Mouse (Mus musculus) kidney, embryonic 16.5 days (tissue): Measurements from ENCODE around the gene Arid1b. TPM values are rescaled to one million over a fixed set of nuclear protein-coding genes. Genes with fewer than 3 reads are reported as not detected.
A peak's percentile ranks its signal among the peaks of the same experiment; 100 is the strongest.

Source experiments
- ATAC-seq: fragments of 200-750 bp; cut with Nextera tagmentation; 2 replicates; pipeline ENCODE4 v1.8.0; 2017; ENCODE audit warnings: moderate TSS enrichment; ENCODE audit not compliant: low FRiP score, low TSS enrichment
- H3K27ac ChIP-seq: fragments of 300-500 bp; sonication (generic); 2 replicates; pipeline ENCODE4 v1.5.1; 2014; ENCODE audit warnings: low read length
- H3K27me3 ChIP-seq: fragments of 300-500 bp; sonication (generic); 2 replicates; pipeline ENCODE4 v1.6.1; 2014; ENCODE audit warnings: low read length, control low read depth, mixed read lengths; ENCODE audit not compliant: insufficient read depth
- H3K36me3 ChIP-seq: fragments of 300-500 bp; sonication (generic); 2 replicates; pipeline ENCODE4 v1.6.1; 2014; ENCODE audit warnings: low read length, control low read depth, mixed read lengths; ENCODE audit not compliant: insufficient read depth
- H3K4me1 ChIP-seq: fragments of 300-500 bp; sonication (generic); 2 replicates; pipeline ENCODE4 v1.6.1; 2014; ENCODE audit warnings: low read length, control low read depth, mixed read lengths; ENCODE audit not compliant: insufficient read depth
- H3K4me2 ChIP-seq: fragments of 300-500 bp; sonication (generic); replicated peaks from 2 replicates; pipeline ENCODE4 v1.6.1; 2014; ENCODE audit warnings: low read depth, low read length
- H3K4me3 ChIP-seq: fragments of 300-500 bp; sonication (generic); 2 replicates; pipeline ENCODE4 v1.5.1; 2014; ENCODE audit warnings: mild to moderate bottlenecking, low read length
- H3K9ac ChIP-seq: fragments of 300-500 bp; sonication (generic); replicated peaks from 2 replicates; pipeline ENCODE4 v1.6.1; 2014; ENCODE audit warnings: low read length
- H3K9me3 ChIP-seq: fragments of 300-500 bp; sonication (generic); 2 replicates; pipeline ENCODE4 v1.6.1; 2016; ENCODE audit warnings: low read length, control low read depth
- WGBS: fragments of 180-500 bp; shearing (Covaris S2); extraction: QIAGEN DNeasy Blood & Tissue Kit; methylation state at CpG from one replicate; pipeline ENCODE4 v1.1.7; 2014; 5-methylcytosine and 5-hydroxymethylcytosine counted together
- polyA plus RNA-seq: library from polyadenylated mRNA; unstranded; fragments of >200 nt; fragmentation: Nextera tagmentation; extraction: Ambion mirVana; gene quantifications from 2 replicates; pipeline ENCODE4 v1.2.1, GENCODE M21; 2015

Gene Arid1b
- polyA plus RNA-seq, 1 experiment from 2014 or later: 10.9 TPM

DNA sequence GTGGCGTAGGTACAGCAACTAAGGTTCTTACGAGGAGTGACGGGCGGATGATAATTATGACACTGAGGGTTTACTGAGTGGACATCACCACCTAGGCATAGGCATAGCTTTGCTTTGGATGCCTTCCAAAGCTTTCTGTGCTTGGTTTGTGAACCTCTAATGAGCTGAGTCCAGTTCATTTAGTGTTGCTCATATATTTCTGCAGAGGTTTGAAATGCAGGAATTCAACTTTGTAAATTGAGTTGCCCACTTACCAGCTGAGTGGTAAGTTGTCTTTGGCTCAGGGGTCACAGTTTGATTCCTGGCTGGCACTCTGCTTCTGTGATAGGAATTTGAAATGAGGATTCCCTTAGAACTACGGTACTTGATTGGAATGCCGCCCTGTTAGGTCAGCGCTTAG, 49.7 kb downstream of the Arid1b start:
- Histone ChIP-seq H3K36me3 (0 out of 2 replicates have a peak, but pooled peaks cover 2% of the 10 kb centered on the region), H3K9ac (no peak overlapping the region), H3K4me1 (peaks cover 30% of the 10 kb centered on the region), H3K4me3 (no peak overlapping the region), H3K27me3 (no peaks in the 10 kb centered on the region), H3K27ac (no peak overlapping the region; the same call in 1 of the 2 replicates), H3K9me3 (no peaks in the 10 kb centered on the region), H3K4me2 (no peak overlapping the region)
- no peak for ATAC-seq
- 78% methylated on average over 7 of the region's 7 CpGs for WGBS

GRCm38 (mm10) chr17:5045613-5046012, 51.5 kb downstream of the Arid1b start:
- Histone ChIP-seq H3K27me3 (no peaks in the 10 kb centered on the region), H3K36me3 (0 out of 2 replicates have a peak, but pooled peaks cover 2% of the 10 kb centered on the region), H3K27ac (no peak overlapping the region), H3K4me2 (no peak overlapping the region), H3K9ac (no peak overlapping the region), H3K4me3 (no peak overlapping the region), H3K4me1 (peaks cover 37% of the 10 kb centered on the region), H3K9me3 (no peaks in the 10 kb centered on the region)
- no peak for ATAC-seq
- 92% methylated on average over 5 of the region's 5 CpGs for WGBS

DNA sequence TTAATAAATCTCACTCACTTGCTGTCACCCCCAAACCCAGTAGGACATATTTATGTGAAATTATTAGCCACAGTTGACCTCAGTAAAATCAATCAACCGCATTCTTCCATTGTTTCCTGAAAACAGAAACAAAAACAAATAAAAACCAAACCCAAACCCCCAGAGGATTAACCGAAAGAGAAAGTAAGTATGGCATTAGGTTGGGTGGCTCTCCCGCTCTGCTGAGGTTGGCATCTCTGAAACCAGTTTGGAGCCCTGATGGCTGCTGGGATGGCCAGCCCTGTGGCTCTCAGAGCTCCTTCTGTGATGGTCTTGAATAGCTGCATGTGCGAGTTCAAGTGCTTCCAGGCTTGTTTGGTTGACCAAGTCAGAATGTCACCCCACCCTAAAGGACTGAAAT, 53.2 kb downstream of the Arid1b start:
- 66% methylated on average over 4 of the region's 4 CpGs for WGBS
- H3K9me3 ChIP-seq: no peaks in the 10 kb centered on the region
- no peaks in the 10 kb centered on the region for H3K27me3 ChIP-seq
- no peak overlapping the region for H3K9ac ChIP-seq
- H3K4me2 ChIP-seq: no peak overlapping the region
- no peak for ATAC-seq
- H3K36me3 ChIP-seq: no peaks in the 10 kb centered on the region
- no peak overlapping the region for H3K27ac ChIP-seq
- H3K4me3 ChIP-seq: no peak overlapping the region
- H3K4me1 ChIP-seq: peaks cover 55% of the 10 kb centered on the region

GRCm38 (mm10) chr17:5050266-5050665, 56.1 kb downstream of the Arid1b start:
- H3K36me3 ChIP-seq: no peaks in the 10 kb centered on the region
- H3K4me1 ChIP-seq: peaks cover 60% of the 10 kb centered on the region
- H3K27me3 ChIP-seq: no peaks in the 10 kb centered on the region
- ATAC-seq: no peak
- 57% methylated on average over 8 of the region's 8 CpGs for WGBS
- H3K4me3 ChIP-seq: no peak overlapping the region
- no peaks in the 10 kb centered on the region for H3K9me3 ChIP-seq
- H3K4me2 ChIP-seq: no peak overlapping the region
- no peak overlapping the region for H3K9ac ChIP-seq
- 0 out of 2 replicates have a peak overlapping the region, but pooled peaks have one; percentile 43 for H3K27ac ChIP-seq

DNA sequence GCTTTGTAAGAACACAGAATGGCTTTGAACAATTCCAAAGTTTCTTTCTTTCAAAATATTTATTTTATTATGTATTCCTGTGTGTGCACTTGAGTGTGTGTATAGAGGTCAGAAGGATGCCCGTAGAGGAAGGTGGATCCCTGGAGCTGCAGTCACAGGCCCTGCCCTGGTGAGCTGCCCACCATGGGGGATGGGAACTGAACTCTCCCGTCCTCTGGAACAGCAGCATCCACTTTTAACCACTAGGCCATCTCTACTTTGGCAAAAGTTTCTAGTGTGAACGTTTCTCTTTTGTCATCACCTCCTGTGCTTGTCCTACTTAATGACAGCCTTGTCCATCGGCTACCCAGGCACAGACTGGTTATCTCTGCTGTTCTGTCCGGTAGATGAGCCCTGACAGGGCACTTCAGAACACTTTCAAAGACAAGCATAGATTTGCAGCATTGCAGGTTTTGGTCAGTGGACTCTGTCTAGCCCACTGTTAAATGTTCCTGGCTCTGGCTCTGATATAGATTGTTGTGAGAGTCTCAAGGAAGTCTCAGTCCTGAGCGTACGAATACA, 56.9 kb downstream of the Arid1b start:
- peaks cover 65% of the 10 kb centered on the region for H3K4me1 ChIP-seq
- no peaks in the 10 kb centered on the region for H3K36me3 ChIP-seq
- H3K27me3 ChIP-seq: no peaks in the 10 kb centered on the region
- no peak overlapping the region for H3K4me3 ChIP-seq
- 0 out of 2 replicates have a peak overlapping the region, but pooled peaks have one; percentile 43 for H3K27ac ChIP-seq
- 79% methylated on average over 7 of the region's 7 CpGs for WGBS
- ATAC-seq: no peak
- H3K9me3 ChIP-seq: no peaks in the 10 kb centered on the region
- no peak overlapping the region for H3K4me2 ChIP-seq
- H3K9ac ChIP-seq: no peak overlapping the region

- Histone ChIP-seq H3K4me1 (peaks cover 67% of the 10 kb centered on the region), H3K4me3 (no peak overlapping the region), H3K27ac (no peak overlapping the region), H3K9ac (no peak overlapping the region), H3K36me3 (no peaks in the 10 kb centered on the region), H3K4me2 (no peak overlapping the region), H3K9me3 (no peaks in the 10 kb centered on the region), H3K27me3 (no peaks in the 10 kb centered on the region)
- 68% methylated on average over 10 of the region's 10 CpGs for WGBS
- no peak for ATAC-seq
Observed at GRCm38 (mm10) chr17:5052091-5052799, 58.1 kb downstream of the Arid1b start.

DNA sequence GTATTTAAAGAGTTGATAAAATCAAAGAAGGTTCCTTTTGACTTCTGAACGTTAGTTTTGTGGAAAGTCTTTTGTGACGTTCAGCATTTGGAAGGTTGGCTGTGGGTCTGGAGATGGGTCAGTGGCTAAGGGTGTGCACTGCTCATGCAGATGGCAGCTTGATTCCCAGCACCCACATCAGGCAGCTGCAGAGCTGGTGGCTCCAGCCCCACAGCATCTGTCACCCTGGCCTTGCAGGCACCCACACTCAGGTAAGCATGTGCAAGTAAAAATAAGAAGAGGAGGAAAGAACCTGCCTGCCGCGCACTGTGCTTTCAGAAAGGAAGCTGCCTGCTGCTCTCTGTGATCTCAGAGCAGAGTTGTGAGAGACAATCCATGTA, 58.7 kb downstream of the Arid1b start:
- Histone ChIP-seq H3K9ac (no peak overlapping the region), H3K9me3 (no peaks in the 10 kb centered on the region), H3K4me1 (peaks cover 67% of the 10 kb centered on the region), H3K36me3 (no peaks in the 10 kb centered on the region), H3K4me2 (no peak overlapping the region), H3K27ac (no peak overlapping the region), H3K4me3 (no peak overlapping the region), H3K27me3 (no peaks in the 10 kb centered on the region)
- no peak for ATAC-seq
- WGBS: 62% methylated on average over 4 of the region's 4 CpGs

DNA sequence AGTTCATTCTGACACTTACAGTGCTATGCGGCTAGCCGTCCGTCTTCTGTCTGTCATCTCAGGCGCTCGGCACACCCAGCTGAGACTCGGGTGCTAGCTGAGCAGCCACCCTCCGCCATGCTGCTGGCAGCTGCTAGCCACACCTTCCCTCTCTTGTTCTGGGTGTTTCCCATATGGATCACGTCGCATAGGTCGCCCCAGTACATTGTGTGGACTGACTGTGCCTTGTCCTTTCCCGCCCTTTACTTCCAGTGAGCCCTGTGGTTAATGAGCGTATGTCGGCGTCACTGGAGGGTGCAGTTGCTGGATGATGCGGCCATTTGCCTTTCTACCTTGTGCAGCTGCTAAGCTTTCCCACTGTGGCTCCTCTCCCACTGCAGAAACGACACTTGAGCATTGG, 59.1 kb downstream of the Arid1b start:
- Histone ChIP-seq H3K9me3 (no peaks in the 10 kb centered on the region), H3K9ac (no peak overlapping the region; the same call in 1 of the 2 replicates), H3K27me3 (no peaks in the 10 kb centered on the region), H3K4me2 (no peak overlapping the region), H3K4me3 (no peak overlapping the region), H3K36me3 (no peaks in the 10 kb centered on the region), H3K27ac (no peak overlapping the region), H3K4me1 (peaks cover 71% of the 10 kb centered on the region)
- 48% methylated on average over 16 of the region's 16 CpGs for WGBS
- ATAC-seq: no peak

DNA sequence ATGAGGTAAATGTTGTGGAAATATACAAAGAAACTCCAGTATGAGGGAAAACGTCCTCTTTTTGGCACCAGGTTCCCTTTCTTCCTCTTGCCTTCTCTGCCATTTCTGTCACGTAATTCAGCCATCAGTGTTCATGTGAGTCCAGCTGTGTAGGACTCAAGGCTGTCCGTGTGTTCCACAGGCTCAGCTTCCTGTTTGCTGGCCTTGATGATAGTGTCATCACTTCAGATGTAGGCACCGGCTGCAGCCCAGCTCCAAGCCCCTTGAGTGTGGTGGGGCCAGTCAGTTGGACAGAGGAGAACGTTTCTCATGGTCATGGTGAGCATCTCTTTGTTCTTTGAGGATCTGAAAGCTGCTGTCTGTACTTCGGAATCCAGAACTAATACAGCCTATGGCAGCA, 61.3 kb downstream of the Arid1b start:
- H3K4me1 ChIP-seq: peaks cover 84% of the 10 kb centered on the region
- H3K27ac ChIP-seq: no peak overlapping the region
- H3K36me3 ChIP-seq: no peaks in the 10 kb centered on the region
- 69% methylated on average over 6 of the region's 6 CpGs for WGBS
- H3K9ac ChIP-seq: no peak overlapping the region
- ATAC-seq: no peak
- H3K27me3 ChIP-seq: no peaks in the 10 kb centered on the region
- no peak overlapping the region for H3K4me3 ChIP-seq
- H3K9me3 ChIP-seq: no peaks in the 10 kb centered on the region
- H3K4me2 ChIP-seq: no peak overlapping the region

- no peak overlapping the region for H3K4me3 ChIP-seq
- no peak overlapping the region for H3K4me2 ChIP-seq
- WGBS: 48% methylated on average over 4 of the region's 4 CpGs
- H3K9me3 ChIP-seq: no peaks in the 10 kb centered on the region
- peak overlapping the region; percentile 72; the same call in 1 of the 2 replicates for H3K27ac ChIP-seq
- no peaks in the 10 kb centered on the region for H3K36me3 ChIP-seq
- no peaks in the 10 kb centered on the region for H3K27me3 ChIP-seq
- H3K9ac ChIP-seq: no peak overlapping the region
- 0 out of 2 replicates have a peak, but pooled peaks have one; percentile 30 for ATAC-seq
- peaks cover 83% of the 10 kb centered on the region for H3K4me1 ChIP-seq
Observed at GRCm38 (mm10) chr17:5056654-5057053, 62.5 kb downstream of the Arid1b start.
